Mouse (Mus musculus) olfactory bulb, adult 2 months (tissue): ENCODE measurements at regions not wholly inside any gene's neighbourhood (a gene's known extent, or its start where the extent isn't known, plus 50 kb on each side); places are given as distances from the start of the nearest gene placed in this dataset.

Experiments
- CTCF ChIP-seq: fragments of 200-500 bp; IDR thresholded peaks from 2 replicates; pipeline ENCODE4 v1.5.1; 2012; ENCODE audit warnings: low read depth, mild to moderate bottlenecking, low read length, moderate library complexity; ENCODE audit not compliant: insufficient read depth
- POLR2A ChIP-seq: fragments of 200-500 bp; IDR thresholded peaks from 2 replicates; pipeline ENCODE4 v1.6.1; 2012; ENCODE audit warnings: mild to moderate bottlenecking, low read depth, low read length, moderate library complexity; ENCODE audit not compliant: insufficient read depth

DNA sequence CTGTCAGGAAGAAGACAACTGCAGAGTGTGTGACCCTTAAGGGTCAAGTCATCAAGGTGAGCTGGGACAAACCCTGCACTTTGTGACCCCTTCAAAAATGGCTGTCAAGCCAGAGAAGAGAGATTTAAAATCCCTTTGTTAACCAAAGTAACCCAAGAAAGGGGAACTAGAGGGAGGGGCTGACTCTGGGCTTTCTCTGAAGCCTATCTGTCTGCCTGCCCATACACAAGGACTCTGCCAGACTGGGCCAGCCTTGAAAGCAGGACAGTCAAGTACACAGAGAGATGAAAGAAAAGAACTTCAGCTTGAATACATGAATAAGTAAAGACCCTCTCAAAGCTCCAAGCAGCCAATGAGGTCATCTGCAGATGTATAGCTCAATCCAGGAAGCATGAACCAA, 595.3 kb downstream of the Pdcd6ip start:
- TF ChIP-seq POLR2A, result no peak
- TF ChIP-seq CTCF, result no peak
